Mouse (Mus musculus): ENCODE results near the gene Proca1. TPM values are rescaled to one million over a fixed set of nuclear protein-coding genes. Genes with fewer than 3 reads are reported as not detected.

The Proca1 gene
- total and polyA plus RNA-seq, 2 experiments from 2014 or later = 1.9 to 5.8 TPM

- no peak overlapping the region for H3K27ac ChIP-seq
- H3K9me3 ChIP-seq (ENCODE audit: low read length) = no peaks in the 10 kb centered on the region
- 0 out of 2 replicates have a peak, but pooled peaks cover 6% of the 10 kb centered on the region for H3K4me1 ChIP-seq (ENCODE audit: insufficient read depth, low read length)
- DNase-seq (ENCODE audit: low spot score) (no peak), ATAC-seq (no peak)
- 95% methylated on average over 15 of the region's 15 CpGs for WGBS
- H3K36me3 ChIP-seq (ENCODE audit: insufficient read depth, low read length) = no peaks in the 10 kb centered on the region
- TF ChIP-seq CTCF (IDR thresholded peaks at IDR 0.05; ENCODE audit: low read depth) = no peak
- no peak overlapping the region for H3K4me3 ChIP-seq (ENCODE audit: low read length)
- H3K27me3 ChIP-seq (ENCODE audit: insufficient read depth, low read length) = no peaks in the 10 kb centered on the region
- no peak overlapping the region for H3K9ac ChIP-seq (replicated peaks; ENCODE audit: low read length)
- H3K4me2 ChIP-seq (ENCODE audit: low read depth, low read length) = no peak overlapping the region
Observed at GRCm38 (mm10) chr11:78170306-78170705, 22.9 kb upstream of the Proca1 start.

- no peak overlapping the region for H3K27ac ChIP-seq
- DNase-seq (ENCODE audit: low spot score) = no peak
- H3K9me3 ChIP-seq (ENCODE audit: low read length) = no peaks in the 10 kb centered on the region
- H3K4me3 ChIP-seq (ENCODE audit: low read length) = no peak overlapping the region
- TF ChIP-seq CTCF (IDR thresholded peaks at IDR 0.05; ENCODE audit: low read depth) = peak; percentile 32
- 70% methylated on average over 4 of the region's 4 CpGs for WGBS
- H3K36me3 ChIP-seq (ENCODE audit: insufficient read depth, low read length) = no peaks in the 10 kb centered on the region
- H3K4me2 ChIP-seq (ENCODE audit: low read depth, low read length) = no peak overlapping the region
- ATAC-seq = no peak
- no peaks in the 10 kb centered on the region for H3K27me3 ChIP-seq (ENCODE audit: insufficient read depth, low read length)
- no peaks in the 10 kb centered on the region for H3K4me1 ChIP-seq (ENCODE audit: insufficient read depth, low read length)
- H3K9ac ChIP-seq (replicated peaks; ENCODE audit: low read length) = no peak overlapping the region
Observed at GRCm38 (mm10) chr11:78171328-78171727, 21.9 kb upstream of the Proca1 start.

GRCm38 (mm10) chr11:78172034-78172747 is 21.0 kb upstream of the Proca1 start:
- H3K27ac ChIP-seq = no peak overlapping the region
- H3K9ac ChIP-seq (replicated peaks; ENCODE audit: low read length) = no peak overlapping the region
- DNase-seq (ENCODE audit: low spot score) (no peak), ATAC-seq (peak; percentile 53)
- H3K9me3 ChIP-seq (ENCODE audit: low read length) = no peaks in the 10 kb centered on the region
- H3K27me3 ChIP-seq (ENCODE audit: insufficient read depth, low read length) = no peaks in the 10 kb centered on the region
- peak; percentile 62 for TF ChIP-seq CTCF (IDR thresholded peaks at IDR 0.05; ENCODE audit: low read depth)
- H3K36me3 ChIP-seq (ENCODE audit: insufficient read depth, low read length) = no peaks in the 10 kb centered on the region
- no peaks in the 10 kb centered on the region for H3K4me1 ChIP-seq (ENCODE audit: insufficient read depth, low read length)
- WGBS = 81% methylated on average over 16 of the region's 16 CpGs
- H3K4me3 ChIP-seq (ENCODE audit: low read length) = no peak overlapping the region
- H3K4me2 ChIP-seq (ENCODE audit: low read depth, low read length) = no peak overlapping the region

- ATAC-seq = no peak
- TF ChIP-seq CTCF (IDR thresholded peaks at IDR 0.05; ENCODE audit: low read depth) = no peak
- no peak overlapping the region for H3K4me2 ChIP-seq (ENCODE audit: low read depth, low read length)
- DNase-seq (ENCODE audit: low spot score) = no peak
- no peak overlapping the region for H3K27ac ChIP-seq
- H3K36me3 ChIP-seq (ENCODE audit: insufficient read depth, low read length) = no peaks in the 10 kb centered on the region
- no peak overlapping the region for H3K4me3 ChIP-seq (ENCODE audit: low read length)
- H3K4me1 ChIP-seq (ENCODE audit: insufficient read depth, low read length) = no peaks in the 10 kb centered on the region
- no peak overlapping the region for H3K9ac ChIP-seq (replicated peaks; ENCODE audit: low read length)
- H3K9me3 ChIP-seq (ENCODE audit: low read length) = no peaks in the 10 kb centered on the region
- 85% methylated on average over 19 of the region's 19 CpGs for WGBS
- H3K27me3 ChIP-seq (ENCODE audit: insufficient read depth, low read length) = no peaks in the 10 kb centered on the region
Observed at GRCm38 (mm10) chr11:78172748-78173383, 20.3 kb upstream of the Proca1 start.

GRCm38 (mm10) chr11:78174506-78174905 is 18.7 kb upstream of the Proca1 start:
- H3K36me3 ChIP-seq (ENCODE audit: insufficient read depth, low read length) = peaks cover 3% of the 10 kb centered on the region; the same call in 1 of the 2 replicates
- peaks cover 9% of the 10 kb centered on the region; the same call in 1 of the 2 replicates for H3K4me1 ChIP-seq (ENCODE audit: insufficient read depth, low read length)
- no peaks in the 10 kb centered on the region for H3K9me3 ChIP-seq (ENCODE audit: low read length)
- H3K4me2 ChIP-seq (ENCODE audit: low read depth, low read length) = no peak overlapping the region
- ATAC-seq = no peak
- TF ChIP-seq CTCF (IDR thresholded peaks at IDR 0.05; ENCODE audit: low read depth) = no peak
- H3K4me3 ChIP-seq (ENCODE audit: low read length) = no peak overlapping the region
- H3K9ac ChIP-seq (replicated peaks; ENCODE audit: low read length) = no peak overlapping the region
- DNase-seq (ENCODE audit: low spot score) = no peak
- no peak overlapping the region for H3K27ac ChIP-seq
- H3K27me3 ChIP-seq (ENCODE audit: insufficient read depth, low read length) = no peaks in the 10 kb centered on the region
- 84% methylated on average over 3 of the region's 3 CpGs for WGBS

- H3K9me3 ChIP-seq (ENCODE audit: low read length) = no peaks in the 10 kb centered on the region
- TF ChIP-seq CTCF (IDR thresholded peaks at IDR 0.05; ENCODE audit: low read depth) = peak; percentile 20; the same call in 1 of the 2 replicates
- H3K4me3 ChIP-seq (ENCODE audit: low read length) = peak overlapping the region; percentile 55
- H3K4me2 ChIP-seq (ENCODE audit: low read depth, low read length) = peak overlapping the region; percentile 59
- H3K9ac ChIP-seq (replicated peaks; ENCODE audit: low read length) = peak overlapping the region; percentile 46; the same call in 1 of the 2 replicates
- peak overlapping the region; percentile 91; the same call in 1 of the 2 replicates for H3K27ac ChIP-seq
- H3K4me1 ChIP-seq (ENCODE audit: insufficient read depth, low read length) = peaks cover 9% of the 10 kb centered on the region; the same call in 1 of the 2 replicates
- no peak for DNase-seq (ENCODE audit: low spot score)
- H3K27me3 ChIP-seq (ENCODE audit: insufficient read depth, low read length) = no peaks in the 10 kb centered on the region
- 4% methylated on average over 9 of the region's 10 CpGs for WGBS
- no peak for ATAC-seq
- peaks cover 15% of the 10 kb centered on the region for H3K36me3 ChIP-seq (ENCODE audit: insufficient read depth, low read length)
Observed at GRCm38 (mm10) chr11:78175771-78176401, 17.3 kb upstream of the Proca1 start.

Measured in hindbrain, postnatal 0 days (tissue).